Mouse (Mus musculus) forebrain, embryonic 10.5 days (tissue): Measurements from ENCODE around the gene Raver2. TPM values are rescaled to one million over a fixed set of nuclear protein-coding genes. Genes with fewer than 3 reads are reported as not detected.

ENCODE experiments used
- DNase-seq: peaks from one replicate; pipeline ENCODE4 v3.0.0-alpha.2; 2017; ENCODE audit warnings: low spot score; ENCODE audit errors: extremely low spot score
- H3K27ac ChIP-seq: fragments of 300-500 bp; sonication (generic); 2 replicates; pipeline ENCODE4 v1.5.1; 2016; ENCODE audit warnings: mild to moderate bottlenecking
- H3K27me3 ChIP-seq: fragments of 300-500 bp; sonication (generic); 2 replicates; pipeline ENCODE4 v1.6.1; 2016; ENCODE audit warnings: mild to moderate bottlenecking; ENCODE audit not compliant: poor library complexity, severe bottlenecking
- H3K36me3 ChIP-seq: fragments of 300-500 bp; sonication (generic); replicated peaks from 2 replicates; pipeline ENCODE4 v1.6.1; 2016; ENCODE audit warnings: mild to moderate bottlenecking, moderate library complexity
- H3K4me1 ChIP-seq: fragments of 300-500 bp; sonication (generic); 2 replicates; pipeline ENCODE4 v1.6.1; 2016
- H3K4me3 ChIP-seq: fragments of 300-500 bp; sonication (generic); 2 replicates; pipeline ENCODE4 v1.5.1; 2016; ENCODE audit warnings: mild to moderate bottlenecking, moderate library complexity
- H3K9me3 ChIP-seq: fragments of 300-500 bp; sonication (generic); 2 replicates; pipeline ENCODE4 v1.6.1; 2016; ENCODE audit warnings: mild to moderate bottlenecking, moderate library complexity
- WGBS: fragments of 180-500 bp; shearing (Covaris S2); methylation state at CpG from one replicate; pipeline ENCODE4 v1.1.7; 2016; 5-methylcytosine and 5-hydroxymethylcytosine counted together
- polyA plus RNA-seq: library from polyadenylated mRNA; unstranded; fragments of >200 nt; fragmentation: Nextera tagmentation; extraction: Ambion mirVana; gene quantifications from 2 replicates; pipeline ENCODE4 v1.2.1, GENCODE M21; 2016

Gene Raver2
- polyA plus RNA-seq, 1 experiment from 2014 or later = 12.0 TPM

- 73% methylated on average over 3 of the region's 3 CpGs for WGBS
- DNase-seq = no peak
Observed at GRCm38 (mm10) chr4:101185216-101185615, 116.4 kb downstream of the Raver2 start.

GRCm38 (mm10) chr4:101186591-101186990 is 117.8 kb downstream of the Raver2 start:
- DNase-seq = no peak
- Histone ChIP-seq H3K36me3 (peaks cover 11% of the 10 kb centered on the region; the same call in 1 of the 2 replicates), H3K27me3 (no peaks in the 10 kb centered on the region), H3K4me1 (no peaks in the 10 kb centered on the region), H3K27ac (no peak overlapping the region), H3K4me3 (no peak overlapping the region), H3K9me3 (no peaks in the 10 kb centered on the region)
- 94% methylated on average over 5 of the region's 5 CpGs for WGBS

More at GRCm38 (mm10) chr4:101185216-101185615, 116.4 kb downstream of the Raver2 start:
- no peak overlapping the region for H3K4me3 ChIP-seq
- no peaks in the 10 kb centered on the region for H3K27me3 ChIP-seq
- H3K36me3 ChIP-seq = peaks cover 10% of the 10 kb centered on the region; the same call in 1 of the 2 replicates
- no peak overlapping the region for H3K27ac ChIP-seq
- H3K9me3 ChIP-seq = no peaks in the 10 kb centered on the region
- H3K4me1 ChIP-seq = peaks cover 9% of the 10 kb centered on the region

- no peaks in the 10 kb centered on the region for H3K27me3 ChIP-seq
- no peaks in the 10 kb centered on the region for H3K4me1 ChIP-seq
- no peak overlapping the region for H3K4me3 ChIP-seq
- H3K27ac ChIP-seq = no peak overlapping the region
- no peaks in the 10 kb centered on the region for H3K9me3 ChIP-seq
- no peak for DNase-seq
- peaks cover 8% of the 10 kb centered on the region; the same call in 1 of the 2 replicates for H3K36me3 ChIP-seq
- WGBS = 92% methylated on average over 4 of the region's 4 CpGs
Observed at GRCm38 (mm10) chr4:101187381-101187780, 118.6 kb downstream of the Raver2 start.

DNA sequence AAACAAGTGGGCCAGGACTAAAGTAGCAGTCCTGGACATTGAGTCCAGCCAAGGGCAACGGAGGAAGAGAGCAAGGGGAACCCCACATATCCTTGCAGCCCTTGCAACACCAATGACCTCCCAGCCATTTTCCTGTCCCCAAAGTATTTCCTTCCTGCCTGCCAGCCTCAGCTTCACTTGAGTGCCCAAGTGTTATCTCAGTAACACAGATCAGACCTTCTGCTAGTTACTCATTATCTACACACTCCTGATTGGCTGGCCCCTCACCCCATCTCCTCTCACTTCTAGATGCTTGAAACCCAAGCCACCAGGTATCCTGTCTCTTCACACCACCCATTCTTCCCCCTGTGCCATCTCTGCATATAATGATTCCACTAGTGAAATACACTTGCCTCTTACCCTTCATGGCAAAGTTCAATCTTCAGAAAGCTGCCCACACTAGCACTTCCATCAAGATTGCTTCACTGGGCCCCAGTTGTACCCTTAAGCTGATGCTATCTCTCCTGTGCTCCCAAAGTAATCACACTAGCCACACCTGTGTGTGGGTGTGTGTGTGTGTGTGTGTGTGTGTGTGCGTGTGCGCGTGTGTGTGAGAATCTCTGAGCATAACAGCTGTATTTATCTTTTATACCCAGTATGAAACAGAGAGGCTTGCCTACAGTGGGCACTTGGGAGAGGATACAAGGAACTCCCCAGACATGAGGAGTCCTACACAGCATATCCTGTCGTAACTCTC is 123.6 kb downstream of the Raver2 start:
- no peak for DNase-seq
- no peak overlapping the region for H3K4me3 ChIP-seq
- H3K36me3 ChIP-seq = 0 out of 2 replicates have a peak, but pooled peaks cover 2% of the 10 kb centered on the region
- H3K4me1 ChIP-seq = no peaks in the 10 kb centered on the region
- H3K27ac ChIP-seq = no peak overlapping the region
- H3K27me3 ChIP-seq = no peaks in the 10 kb centered on the region
- 90% methylated on average over 5 of the region's 5 CpGs for WGBS
- H3K9me3 ChIP-seq = no peaks in the 10 kb centered on the region

DNA sequence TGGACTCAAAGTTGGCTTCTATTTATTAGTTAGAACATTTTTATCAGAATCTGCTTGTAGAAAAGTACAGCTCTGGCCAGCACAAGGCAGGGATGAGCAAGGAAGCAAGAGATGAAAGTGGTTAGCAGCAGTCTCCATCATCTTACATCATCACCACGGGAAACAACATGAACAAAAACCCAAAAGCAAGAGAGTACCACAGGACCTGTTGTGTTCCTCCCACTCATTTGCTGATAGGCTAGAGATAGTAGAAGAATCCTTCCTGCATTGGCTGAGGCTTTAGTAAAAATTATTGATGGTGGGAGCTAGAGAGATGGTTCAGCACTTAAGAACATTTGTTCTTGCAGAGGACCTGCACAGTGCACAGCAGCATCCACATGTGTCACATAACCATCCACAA is 125.4 kb downstream of the Raver2 start:
- WGBS = 68% methylated on average over 1 of the region's 1 CpGs
- H3K9me3 ChIP-seq = no peaks in the 10 kb centered on the region
- H3K27me3 ChIP-seq = no peaks in the 10 kb centered on the region
- H3K27ac ChIP-seq = no peak overlapping the region
- no peak for DNase-seq
- H3K4me3 ChIP-seq = no peak overlapping the region
- H3K36me3 ChIP-seq = 0 out of 2 replicates have a peak, but pooled peaks cover 2% of the 10 kb centered on the region
- no peaks in the 10 kb centered on the region for H3K4me1 ChIP-seq

DNA sequence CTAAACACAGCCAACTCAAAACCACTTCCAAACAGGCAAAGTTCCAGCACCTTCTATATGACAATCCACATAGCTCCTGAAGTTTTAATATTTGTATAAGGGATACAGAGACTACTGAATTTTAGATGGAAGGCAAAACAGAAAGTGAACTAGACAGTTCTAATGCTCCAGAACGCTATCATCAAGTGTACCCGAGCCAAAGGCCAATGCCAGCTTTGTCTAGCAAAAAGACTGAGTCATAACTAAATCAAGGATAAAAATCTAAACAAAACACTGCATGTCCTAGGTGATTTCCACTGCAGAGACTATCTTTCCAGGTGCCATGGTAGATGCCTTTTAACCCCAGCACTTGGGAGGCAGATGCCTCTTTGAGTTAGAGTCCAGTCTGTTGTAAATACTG is 127.6 kb downstream of the Raver2 start:
- no peak overlapping the region for H3K4me3 ChIP-seq
- H3K4me1 ChIP-seq = no peaks in the 10 kb centered on the region
- H3K27me3 ChIP-seq = no peaks in the 10 kb centered on the region
- 92% methylated on average over 2 of the region's 2 CpGs for WGBS
- H3K27ac ChIP-seq = no peak overlapping the region
- H3K9me3 ChIP-seq = no peaks in the 10 kb centered on the region
- no peak for DNase-seq
- H3K36me3 ChIP-seq = no peaks in the 10 kb centered on the region

DNA sequence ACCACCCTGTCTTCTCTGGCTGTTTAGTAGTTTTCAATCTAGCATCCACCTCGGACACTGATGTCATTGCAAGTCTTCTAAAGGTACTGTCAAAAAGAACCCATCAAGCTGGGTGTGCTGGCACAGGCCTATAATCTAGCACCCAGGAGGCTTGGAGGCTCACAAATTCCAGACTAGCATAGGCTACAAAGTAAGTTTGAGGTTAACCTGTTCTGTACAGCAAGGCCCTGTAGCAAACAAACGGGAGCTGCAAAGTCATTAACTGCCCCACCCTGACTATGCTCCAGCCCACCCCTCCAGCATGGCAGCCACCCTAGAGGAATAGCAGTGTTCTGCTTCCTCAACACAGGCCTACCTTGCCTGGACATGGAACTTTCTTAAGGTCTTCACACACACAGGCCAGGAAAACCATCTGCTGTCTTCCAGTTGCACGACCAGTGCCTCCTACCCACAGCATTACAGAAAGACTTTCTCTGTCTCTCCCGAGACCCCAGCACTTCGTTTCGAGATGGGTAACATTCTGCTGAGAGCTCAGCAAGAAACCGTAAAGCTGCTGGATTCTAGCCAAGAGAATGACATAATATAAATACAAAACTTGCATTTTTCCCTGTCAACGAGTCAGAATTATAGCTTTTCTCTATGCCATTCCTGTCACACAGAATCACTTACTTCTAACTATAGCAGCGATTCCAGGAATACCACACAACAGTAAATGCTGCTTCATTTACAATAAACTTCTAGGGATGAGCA is 128.8 kb downstream of the Raver2 start:
- no peak overlapping the region for H3K27ac ChIP-seq
- no peaks in the 10 kb centered on the region for H3K4me1 ChIP-seq
- no peak overlapping the region for H3K4me3 ChIP-seq
- no peaks in the 10 kb centered on the region for H3K36me3 ChIP-seq
- no peaks in the 10 kb centered on the region for H3K9me3 ChIP-seq
- 88% methylated on average over 9 of the region's 9 CpGs for WGBS
- no peaks in the 10 kb centered on the region for H3K27me3 ChIP-seq
- DNase-seq = no peak

DNA sequence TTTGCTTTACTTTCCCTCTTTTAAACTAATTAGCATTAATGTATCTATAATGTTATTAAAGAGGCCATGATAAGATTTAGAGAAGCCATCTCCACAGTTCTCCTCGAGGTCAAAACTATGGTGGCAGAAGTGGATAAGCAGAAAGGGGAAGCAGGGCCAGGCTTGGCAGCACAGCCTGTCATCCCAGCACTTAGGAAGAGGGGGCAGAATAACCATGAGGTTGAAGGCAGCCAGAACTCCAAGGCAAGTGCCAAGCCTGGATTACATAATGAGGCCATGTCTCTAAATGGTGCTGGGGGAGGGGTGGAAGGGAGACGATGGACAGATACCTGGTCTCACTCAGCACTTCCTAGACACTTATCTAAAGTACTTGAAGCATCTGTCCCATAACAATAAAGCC is 129.6 kb downstream of the Raver2 start:
- Histone ChIP-seq H3K4me3 (no peak overlapping the region), H3K27ac (no peak overlapping the region), H3K4me1 (no peaks in the 10 kb centered on the region), H3K36me3 (no peaks in the 10 kb centered on the region), H3K9me3 (no peaks in the 10 kb centered on the region), H3K27me3 (no peaks in the 10 kb centered on the region)
- WGBS = 77% methylated on average over 2 of the region's 2 CpGs
- no peak for DNase-seq

- no peaks in the 10 kb centered on the region for H3K36me3 ChIP-seq
- WGBS = 94% methylated on average over 8 of the region's 8 CpGs
- no peaks in the 10 kb centered on the region for H3K4me1 ChIP-seq
- no peak overlapping the region for H3K27ac ChIP-seq
- DNase-seq = no peak
- no peaks in the 10 kb centered on the region for H3K27me3 ChIP-seq
- no peak overlapping the region for H3K4me3 ChIP-seq
- H3K9me3 ChIP-seq = no peaks in the 10 kb centered on the region
Observed at GRCm38 (mm10) chr4:101199433-101200081, 130.8 kb downstream of the Raver2 start.

Other genes with a start within 250 kb of the Raver2 start
- gene Gm10577, start 48.3 kb upstream of the Raver2 start, polyA plus RNA-seq = not detected in 2 replicates
- gene Jak1, start 196.3 kb downstream of the Raver2 start, polyA plus RNA-seq = 41.7 and 42.4 TPM in 2 replicates